Mouse (Mus musculus) liver, embryonic 15.5 days (tissue): ENCODE measurements around the gene Khdrbs1. TPM values are rescaled to one million over a fixed set of nuclear protein-coding genes. Genes with fewer than 3 reads are reported as not detected.

Source experiments
- ATAC-seq: fragments of 200-750 bp; cut with Nextera tagmentation; 2 replicates; pipeline ENCODE4 v1.8.0; 2017; ENCODE audit warnings: moderate number of reproducible peaks, mild to moderate bottlenecking, moderate library complexity; ENCODE audit not compliant: insufficient read depth
- H3K27ac ChIP-seq: fragments of 300-500 bp; sonication (generic); replicated peaks from 2 replicates; pipeline ENCODE4 v1.5.1; 2015; ENCODE audit warnings: mild to moderate bottlenecking, inconsistent platforms
- H3K27me3 ChIP-seq: fragments of 300-500 bp; sonication (generic); 2 replicates; pipeline ENCODE4 v1.6.1; 2015; ENCODE audit warnings: mild to moderate bottlenecking, inconsistent platforms
- H3K36me3 ChIP-seq: fragments of 300-500 bp; sonication (generic); replicated peaks from 2 replicates; pipeline ENCODE4 v1.6.1; 2015; ENCODE audit warnings: moderate library complexity, mild to moderate bottlenecking, inconsistent platforms
- H3K4me1 ChIP-seq: fragments of 300-500 bp; sonication (generic); replicated peaks from 2 replicates; pipeline ENCODE4 v1.6.1; 2015; ENCODE audit warnings: inconsistent platforms
- H3K4me2 ChIP-seq: fragments of 300-500 bp; sonication (generic); 2 replicates; pipeline ENCODE4 v1.6.1; 2015; ENCODE audit warnings: moderate library complexity, mild to moderate bottlenecking, inconsistent platforms
- H3K4me3 ChIP-seq: fragments of 300-500 bp; sonication (generic); replicated peaks from 2 replicates; pipeline ENCODE4 v1.5.1; 2015; ENCODE audit warnings: mild to moderate bottlenecking, inconsistent platforms
- H3K9ac ChIP-seq: fragments of 300-500 bp; sonication (generic); 2 replicates; pipeline ENCODE4 v1.6.1; 2015; ENCODE audit warnings: moderate library complexity, mild to moderate bottlenecking, inconsistent platforms
- H3K9me3 ChIP-seq: fragments of 300-500 bp; sonication (generic); replicated peaks from 2 replicates; pipeline ENCODE4 v1.6.1; 2016; ENCODE audit warnings: inconsistent platforms
- WGBS: fragments of 180-500 bp; shearing (Covaris S2); methylation state at CpG from one replicate; pipeline ENCODE4 v1.1.7; 2015; ENCODE audit warnings: mixed read lengths; ENCODE audit not compliant: insufficient replicate concordance; 5-methylcytosine and 5-hydroxymethylcytosine counted together
- microRNA-seq: library from miRNA; unstranded; fragments of <30 nt; microRNA quantifications from one replicate; pipeline ENCODE4, GENCODE M21; 2016
- polyA plus RNA-seq: library from polyadenylated mRNA; unstranded; fragments of >200 nt; fragmentation: Nextera tagmentation; extraction: Ambion mirVana; gene quantifications from 2 replicates; pipeline ENCODE4 v1.2.1, GENCODE M21; 2015

The Khdrbs1 gene
- polyA plus RNA-seq, 1 experiment from 2014 or later = 26.1 TPM

GRCm38 (mm10) chr4:129672878-129673449 lies 69.1 kb downstream of the Khdrbs1 start:
- Histone ChIP-seq H3K4me1 (peaks cover 26% of the 10 kb centered on the region), H3K4me3 (peak overlapping the region; percentile 91), H3K9me3 (no peaks in the 10 kb centered on the region), H3K9ac (peak overlapping the region; percentile 96), H3K27ac (peak overlapping the region; percentile 92), H3K36me3 (peaks cover 17% of the 10 kb centered on the region; the same call in 1 of the 2 replicates), H3K4me2 (peak overlapping the region; percentile 88), H3K27me3 (no peaks in the 10 kb centered on the region)
- WGBS = 3% methylated on average over 10 of the region's 10 CpGs
- ATAC-seq = peak; percentile 36; the same call in 1 of the 2 replicates

- peaks cover 20% of the 10 kb centered on the region; the same call in 1 of the 2 replicates for H3K36me3 ChIP-seq
- peak within 1 kb of the TSS; percentile 91 for H3K4me3 ChIP-seq
- no peaks in the 10 kb centered on the region for H3K27me3 ChIP-seq
- H3K27ac ChIP-seq = peak within 1 kb of the TSS; percentile 92
- H3K4me2 ChIP-seq = peak within 1 kb of the TSS; percentile 88
- ATAC-seq = peak; percentile 79
- H3K9me3 ChIP-seq = no peaks in the 10 kb centered on the region
- H3K9ac ChIP-seq = peak within 1 kb of the TSS; percentile 96
- peaks cover 26% of the 10 kb centered on the region for H3K4me1 ChIP-seq
- under 1% methylated on average over 65 of the region's 65 CpGs for WGBS
Measured at GRCm38 (mm10) chr4:129672083-129672877, 69.8 kb downstream of the Khdrbs1 start, which contains the start of gene Kpna6. Kpna6 (minus strand) TSS chr4:129672767.

- peak; percentile 54; the same call in 1 of the 2 replicates for ATAC-seq
- WGBS = 3% methylated on average over 12 of the region's 12 CpGs
Measured at GRCm38 (mm10) chr4:129671491-129672082, 70.5 kb downstream of the Khdrbs1 start.

GRCm38 (mm10) chr4:129662255-129662813 lies 79.8 kb downstream of the Khdrbs1 start:
- no peak overlapping the region for H3K9ac ChIP-seq
- H3K9me3 ChIP-seq = no peaks in the 10 kb centered on the region
- H3K27me3 ChIP-seq = no peaks in the 10 kb centered on the region
- ATAC-seq = no peak
- WGBS = 75% methylated on average over 3 of the region's 3 CpGs
- H3K4me2 ChIP-seq = no peak overlapping the region
- no peak overlapping the region for H3K4me3 ChIP-seq
- no peaks in the 10 kb centered on the region for H3K4me1 ChIP-seq
- peaks cover 53% of the 10 kb centered on the region for H3K36me3 ChIP-seq
- H3K27ac ChIP-seq = no peak overlapping the region

More at GRCm38 (mm10) chr4:129671491-129672082, 70.5 kb downstream of the Khdrbs1 start:
- Histone ChIP-seq H3K27ac (peak overlapping the region; percentile 92), H3K9me3 (no peaks in the 10 kb centered on the region), H3K4me3 (peak overlapping the region; percentile 91), H3K36me3 (0 out of 2 replicates have a peak, but pooled peaks cover 16% of the 10 kb centered on the region), H3K9ac (peak overlapping the region; percentile 96), H3K4me2 (peak overlapping the region; percentile 88), H3K4me1 (peaks cover 26% of the 10 kb centered on the region), H3K27me3 (no peaks in the 10 kb centered on the region)

- Histone ChIP-seq H3K36me3 (peaks cover 57% of the 10 kb centered on the region), H3K27me3 (no peaks in the 10 kb centered on the region)
Measured at GRCm38 (mm10) chr4:129661584-129661983, 80.5 kb downstream of the Khdrbs1 start.

GRCm38 (mm10) chr4:129654770-129655169 lies 87.3 kb downstream of the Khdrbs1 start:
- Histone ChIP-seq H3K27me3 (no peaks in the 10 kb centered on the region), H3K36me3 (peaks cover 95% of the 10 kb centered on the region), H3K4me3 (no peak overlapping the region), H3K9ac (no peak overlapping the region), H3K4me2 (no peak overlapping the region), H3K4me1 (no peaks in the 10 kb centered on the region), H3K27ac (no peak overlapping the region), H3K9me3 (no peaks in the 10 kb centered on the region)
- 83% methylated on average over 14 of the region's 14 CpGs for WGBS
- no peak for ATAC-seq

More at GRCm38 (mm10) chr4:129661584-129661983, 80.5 kb downstream of the Khdrbs1 start:
- no peak overlapping the region for H3K9ac ChIP-seq
- no peak for ATAC-seq
- H3K4me2 ChIP-seq = no peak overlapping the region
- no peaks in the 10 kb centered on the region for H3K4me1 ChIP-seq
- H3K4me3 ChIP-seq = no peak overlapping the region
- no peaks in the 10 kb centered on the region for H3K9me3 ChIP-seq
- 85% methylated on average over 3 of the region's 3 CpGs for WGBS
- no peak overlapping the region for H3K27ac ChIP-seq

Small RNA genes within 50 kb of the gene (microRNA-seq; reads per million reads assigned to microRNA genes)
- gene Gm28017 (not detected), gene Mir7016 (not detected)

Other genes starting within 250 kb of the Khdrbs1 start
- gene Marcksl1, start 228.7 kb downstream of the Khdrbs1 start, polyA plus RNA-seq = 51.3 and 52.7 TPM in 2 replicates
- gene Hdac1, start 199.6 kb downstream of the Khdrbs1 start, polyA plus RNA-seq = 98.9 and 100 TPM in 2 replicates
- gene Lck, start 168.7 kb downstream of the Khdrbs1 start, polyA plus RNA-seq = 2.4 and 3.3 TPM in 2 replicates
- 6.7 and 7.2 TPM in 2 replicates for gene Fam167b, start 163.8 kb downstream of the Khdrbs1 start, polyA plus RNA-seq
- gene Eif3i, start 141.7 kb downstream of the Khdrbs1 start, polyA plus RNA-seq = 156 and 159 TPM in 2 replicates
- 113 and 115 TPM in 2 replicates for gene Tmem234, start 141.6 kb downstream of the Khdrbs1 start, polyA plus RNA-seq
- gene Dcdc2b, start 128.0 kb downstream of the Khdrbs1 start, polyA plus RNA-seq = 0.70 and 0.86 TPM in 2 replicates
- gene Iqcc, start 123.2 kb downstream of the Khdrbs1 start, polyA plus RNA-seq = 7.3 and 9.5 TPM in 2 replicates
- 10.3 and 12.2 TPM in 2 replicates for gene Ccdc28b, start 118.4 kb downstream of the Khdrbs1 start, polyA plus RNA-seq
- gene Txlna, start 101.2 kb downstream of the Khdrbs1 start, polyA plus RNA-seq = 23.0 and 26.7 TPM in 2 replicates
- 6.0 and 6.8 TPM in 2 replicates for gene Kpna6, start 69.5 kb downstream of the Khdrbs1 start, polyA plus RNA-seq
- 2.5 and 3.5 TPM in 2 replicates for gene Tmem39b, start 45.5 kb downstream of the Khdrbs1 start, polyA plus RNA-seq
- 140 and 174 TPM in 2 replicates for gene Ptp4a2, start 68.9 kb upstream of the Khdrbs1 start, polyA plus RNA-seq
- not detected in 2 replicates for gene Spocd1, start 186.9 kb upstream of the Khdrbs1 start, polyA plus RNA-seq
- gene Adgrb2, start 242.6 kb upstream of the Khdrbs1 start, polyA plus RNA-seq = 0.06 and 0.22 TPM in 2 replicates